Mouse (Mus musculus): ENCODE measurements at regions not wholly inside any gene's neighbourhood (a gene's known extent, or its start where the extent isn't known, plus 50 kb on each side); places are given as distances from the start of the nearest gene placed in this dataset.

GRCm38 (mm10) chr2:137729871-137730270 lies 526.5 kb upstream of the Btbd3 start:
- Histone ChIP-seq H3K4me3 (ENCODE audit: low read depth, low read length) (no peak overlapping the region), H3K9ac (ENCODE audit: low read depth, low read length) (no peak overlapping the region), H3K27ac (replicated peaks; ENCODE audit: low read depth, low read length) (no peak overlapping the region), H3K4me1 (ENCODE audit: control insufficient read depth, insufficient read depth, low read length) (peaks cover 9% of the 10 kb centered on the region; the same call in 1 of the 2 replicates), H3K9me3 (ENCODE audit: control insufficient read depth, low read length) (no peaks in the 10 kb centered on the region), H3K36me3 (ENCODE audit: control insufficient read depth, insufficient read depth, low read length) (no peaks in the 10 kb centered on the region), H3K27me3 (replicated peaks; ENCODE audit: control insufficient read depth, insufficient read depth, low read length) (no peaks in the 10 kb centered on the region), H3K4me2 (ENCODE audit: low read depth, low read length) (no peak overlapping the region)
- no peak for ATAC-seq (ENCODE audit: low read depth)
- DNase-seq (ENCODE audit: low spot score) = no peak
- WGBS = 62% methylated on average over 6 of the region's 6 CpGs

GRCm38 (mm10) chr2:137729207-137729606 lies 527.2 kb upstream of the Btbd3 start:
- no peaks in the 10 kb centered on the region for H3K27me3 ChIP-seq (replicated peaks; ENCODE audit: control insufficient read depth, insufficient read depth, low read length)
- ATAC-seq (ENCODE audit: low read depth) (no peak), DNase-seq (ENCODE audit: low spot score) (peak; percentile 30)
- no peak overlapping the region for H3K27ac ChIP-seq (replicated peaks; ENCODE audit: low read depth, low read length)
- peaks cover 9% of the 10 kb centered on the region; the same call in 1 of the 2 replicates for H3K4me1 ChIP-seq (ENCODE audit: control insufficient read depth, insufficient read depth, low read length)
- H3K4me3 ChIP-seq (ENCODE audit: low read depth, low read length) = no peak overlapping the region
- no peak overlapping the region for H3K9ac ChIP-seq (ENCODE audit: low read depth, low read length)
- no peaks in the 10 kb centered on the region for H3K36me3 ChIP-seq (ENCODE audit: control insufficient read depth, insufficient read depth, low read length)
- no peaks in the 10 kb centered on the region for H3K9me3 ChIP-seq (ENCODE audit: control insufficient read depth, low read length)
- H3K4me2 ChIP-seq (ENCODE audit: low read depth, low read length) = no peak overlapping the region
- WGBS = 48% methylated on average over 4 of the region's 4 CpGs

GRCm38 (mm10) chr2:137723651-137724050 lies 532.7 kb upstream of the Btbd3 start:
- ATAC-seq (ENCODE audit: low read depth) = no peak

GRCm38 (mm10) chr2:137721767-137722424 lies 534.5 kb upstream of the Btbd3 start:
- no peak overlapping the region for H3K9ac ChIP-seq (ENCODE audit: low read depth, low read length)
- no peaks in the 10 kb centered on the region for H3K36me3 ChIP-seq (ENCODE audit: control insufficient read depth, insufficient read depth, low read length)
- DNase-seq (ENCODE audit: low spot score) = no peak
- WGBS = 81% methylated on average over 7 of the region's 7 CpGs
- H3K27ac ChIP-seq (replicated peaks; ENCODE audit: low read depth, low read length) = no peak overlapping the region
- H3K4me3 ChIP-seq (ENCODE audit: low read depth, low read length) = no peak overlapping the region
- H3K4me2 ChIP-seq (ENCODE audit: low read depth, low read length) = no peak overlapping the region
- H3K27me3 ChIP-seq (replicated peaks; ENCODE audit: control insufficient read depth, insufficient read depth, low read length) = no peaks in the 10 kb centered on the region
- ATAC-seq (ENCODE audit: low read depth) = no peak
- no peaks in the 10 kb centered on the region for H3K9me3 ChIP-seq (ENCODE audit: control insufficient read depth, low read length)
- no peaks in the 10 kb centered on the region for H3K4me1 ChIP-seq (ENCODE audit: control insufficient read depth, insufficient read depth, low read length)

More at GRCm38 (mm10) chr2:137723651-137724050, 532.7 kb upstream of the Btbd3 start:
- H3K36me3 ChIP-seq (ENCODE audit: control insufficient read depth, insufficient read depth, low read length) = no peaks in the 10 kb centered on the region
- H3K4me1 ChIP-seq (ENCODE audit: control insufficient read depth, insufficient read depth, low read length) = no peaks in the 10 kb centered on the region
- H3K9me3 ChIP-seq (ENCODE audit: control insufficient read depth, low read length) = no peaks in the 10 kb centered on the region
- DNase-seq (ENCODE audit: low spot score) = no peak
- WGBS = 88% methylated on average over 1 of the region's 1 CpGs
- H3K27me3 ChIP-seq (replicated peaks; ENCODE audit: control insufficient read depth, insufficient read depth, low read length) = no peaks in the 10 kb centered on the region
- H3K4me3 ChIP-seq (ENCODE audit: low read depth, low read length) = no peak overlapping the region
- H3K4me2 ChIP-seq (ENCODE audit: low read depth, low read length) = no peak overlapping the region
- no peak overlapping the region for H3K9ac ChIP-seq (ENCODE audit: low read depth, low read length)
- H3K27ac ChIP-seq (replicated peaks; ENCODE audit: low read depth, low read length) = no peak overlapping the region

- ATAC-seq (ENCODE audit: low read depth) (no peak), DNase-seq (ENCODE audit: low spot score) (no peak)
- Histone ChIP-seq H3K4me2 (ENCODE audit: low read depth, low read length) (no peak overlapping the region), H3K4me3 (ENCODE audit: low read depth, low read length) (no peak overlapping the region), H3K9me3 (ENCODE audit: control insufficient read depth, low read length) (no peaks in the 10 kb centered on the region), H3K27me3 (replicated peaks; ENCODE audit: control insufficient read depth, insufficient read depth, low read length) (no peaks in the 10 kb centered on the region), H3K27ac (replicated peaks; ENCODE audit: low read depth, low read length) (no peak overlapping the region), H3K9ac (ENCODE audit: low read depth, low read length) (no peak overlapping the region), H3K36me3 (ENCODE audit: control insufficient read depth, insufficient read depth, low read length) (no peaks in the 10 kb centered on the region), H3K4me1 (ENCODE audit: control insufficient read depth, insufficient read depth, low read length) (no peaks in the 10 kb centered on the region)
- 73% methylated on average over 2 of the region's 2 CpGs for WGBS
Observed at GRCm38 (mm10) chr2:137715891-137716290, 540.5 kb upstream of the Btbd3 start.

- Histone ChIP-seq H3K9ac (ENCODE audit: low read depth, low read length) (no peak overlapping the region), H3K27ac (replicated peaks; ENCODE audit: low read depth, low read length) (no peak overlapping the region), H3K4me1 (ENCODE audit: control insufficient read depth, insufficient read depth, low read length) (peaks cover 10% of the 10 kb centered on the region), H3K27me3 (replicated peaks; ENCODE audit: control insufficient read depth, insufficient read depth, low read length) (peaks cover 6% of the 10 kb centered on the region; the same call in 1 of the 2 replicates), H3K36me3 (ENCODE audit: control insufficient read depth, insufficient read depth, low read length) (no peaks in the 10 kb centered on the region), H3K4me2 (ENCODE audit: low read depth, low read length) (0 out of 2 replicates have a peak overlapping the region, but pooled peaks have one; percentile 7), H3K4me3 (ENCODE audit: low read depth, low read length) (no peak overlapping the region), H3K9me3 (ENCODE audit: control insufficient read depth, low read length) (no peaks in the 10 kb centered on the region)
- DNase-seq (ENCODE audit: low spot score) = no peak
- ATAC-seq (ENCODE audit: low read depth) = no peak
- WGBS = 9% methylated on average over 4 of the region's 4 CpGs
Observed at GRCm38 (mm10) chr2:137706528-137706988, 549.8 kb upstream of the Btbd3 start.

GRCm38 (mm10) chr2:137705724-137706422 lies 550.5 kb upstream of the Btbd3 start:
- WGBS = 59% methylated on average over 14 of the region's 14 CpGs

GRCm38 (mm10) chr2:137704948-137705723 lies 551.2 kb upstream of the Btbd3 start:
- 66% methylated on average over 12 of the region's 12 CpGs for WGBS
- Histone ChIP-seq H3K9ac (ENCODE audit: low read depth, low read length) (no peak overlapping the region), H3K4me3 (ENCODE audit: low read depth, low read length) (no peak overlapping the region), H3K27ac (replicated peaks; ENCODE audit: low read depth, low read length) (no peak overlapping the region), H3K36me3 (ENCODE audit: control insufficient read depth, insufficient read depth, low read length) (no peaks in the 10 kb centered on the region), H3K9me3 (ENCODE audit: control insufficient read depth, low read length) (no peaks in the 10 kb centered on the region), H3K4me2 (ENCODE audit: low read depth, low read length) (no peak overlapping the region), H3K4me1 (ENCODE audit: control insufficient read depth, insufficient read depth, low read length) (peaks cover 10% of the 10 kb centered on the region), H3K27me3 (replicated peaks; ENCODE audit: control insufficient read depth, insufficient read depth, low read length) (peaks cover 6% of the 10 kb centered on the region; the same call in 1 of the 2 replicates)
- no peak for ATAC-seq (ENCODE audit: low read depth)
- DNase-seq (ENCODE audit: low spot score) = no peak

More at GRCm38 (mm10) chr2:137705724-137706422, 550.5 kb upstream of the Btbd3 start:
- Histone ChIP-seq H3K9ac (ENCODE audit: low read depth, low read length) (no peak overlapping the region), H3K4me2 (ENCODE audit: low read depth, low read length) (0 out of 2 replicates have a peak overlapping the region, but pooled peaks have one; percentile 7), H3K9me3 (ENCODE audit: control insufficient read depth, low read length) (no peaks in the 10 kb centered on the region), H3K4me3 (ENCODE audit: low read depth, low read length) (no peak overlapping the region), H3K27ac (replicated peaks; ENCODE audit: low read depth, low read length) (no peak overlapping the region), H3K4me1 (ENCODE audit: control insufficient read depth, insufficient read depth, low read length) (peaks cover 10% of the 10 kb centered on the region), H3K36me3 (ENCODE audit: control insufficient read depth, insufficient read depth, low read length) (no peaks in the 10 kb centered on the region), H3K27me3 (replicated peaks; ENCODE audit: control insufficient read depth, insufficient read depth, low read length) (peaks cover 6% of the 10 kb centered on the region; the same call in 1 of the 2 replicates)
- ATAC-seq (ENCODE audit: low read depth) = no peak
- DNase-seq (ENCODE audit: low spot score) = no peak
